17 mouse cellular contexts compared by ENCODE assay signal in genomic region chr6:13964013-13964412, GRCm38 (mm10).
"Had no signal": no experiment of that assay in that cellular context is flagged by ENCODE, and none has a peak within 500 bp of the region (broad histone marks: within the 10 kb centered on the region; RNA-seq: fewer than 3 reads in every experiment).

No protein-coding gene starts in this region.

- H3K27ac ChIP-seq: liver, embryonic 14.5 days; midbrain, embryonic 13.5 days; midbrain, embryonic 15.5 days; neural tube, embryonic 12.5 days had no signal

- H3K36me3 ChIP-seq: midbrain, embryonic 13.5 days; midbrain, embryonic 15.5 days; neural tube, embryonic 12.5 days had no signal

- H3K9me3 ChIP-seq: midbrain, embryonic 13.5 days; midbrain, embryonic 15.5 days; neural tube, embryonic 12.5 days had no signal

- H3K4me1 ChIP-seq: midbrain, embryonic 13.5 days; midbrain, embryonic 15.5 days; neural tube, embryonic 12.5 days had no signal

- ATAC-seq: midbrain, embryonic 15.5 days had no signal

- DNase-seq: lung, adult 18-20 months; lung, embryonic 14.5 days; lung, postnatal 10 days; lung, postnatal 4 days; retina, postnatal 1 day; right cerebral cortex, adult 18-20 months; right cerebral cortex, postnatal 25 days; right cerebral cortex, postnatal 4 days; spleen, adult 18-20 months; thymus, adult 18-20 months; thymus, postnatal 14 days; thymus, postnatal 36 days had no signal

- H3K27me3 ChIP-seq: midbrain, embryonic 13.5 days; midbrain, embryonic 15.5 days; neural tube, embryonic 12.5 days had no signal

- H3K9ac ChIP-seq: liver, embryonic 14.5 days; lung, embryonic 14.5 days; midbrain, embryonic 13.5 days; midbrain, embryonic 15.5 days; neural tube, embryonic 12.5 days had no signal

- H3K4me3 ChIP-seq: midbrain, embryonic 13.5 days; midbrain, embryonic 15.5 days; neural tube, embryonic 12.5 days had no signal

- H3K4me2 ChIP-seq: lung, embryonic 14.5 days; midbrain, embryonic 11.5 days; midbrain, embryonic 13.5 days; midbrain, embryonic 15.5 days; neural tube, embryonic 12.5 days had no signal
